Mouse (Mus musculus): ENCODE data around the gene Vmn1r71.
"Not testable (repeated sequence)": the region's sequence is repeated elsewhere in the genome, so short reads cannot be mapped to it uniquely, and the experiment has no call there.

Gene Vmn1r71

GRCm38 (mm10) chr7:10754264-10754663 lies at the start of gene Vmn1r71:
Gene Vmn1r71 (minus strand): TSS chr7:10754364.
- no peak for DNase-seq (ENCODE audit: low read depth in 2 of 2, low spot score in 2 of 2)

DNA sequence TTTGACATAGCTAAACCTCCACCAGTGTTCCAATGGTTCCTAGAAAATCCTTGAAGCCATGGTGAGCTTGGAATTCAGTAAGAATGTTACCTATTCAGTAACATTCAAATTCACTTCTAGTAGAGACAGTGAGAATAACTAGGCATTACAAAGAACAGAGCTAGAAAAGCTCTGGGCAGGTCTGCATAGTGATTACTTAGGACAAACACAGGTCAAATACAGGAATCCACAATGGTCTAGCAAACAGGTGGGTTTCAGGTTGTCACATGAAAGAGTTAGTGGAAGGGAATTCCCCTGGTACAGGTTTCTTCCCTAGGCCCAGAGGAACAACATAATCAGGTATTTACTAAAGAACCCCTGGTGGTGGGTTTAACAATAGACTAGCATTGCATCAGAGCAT lies 3.4 kb upstream of the Vmn1r71 start:
- not testable (repeated sequence) for DNase-seq (ENCODE audit: low read depth in 2 of 2, low spot score in 2 of 2)

Measured in CD8-positive naive resting alpha-beta T cell, adult 2 months (primary cell).